Mouse (Mus musculus) stomach, postnatal 0 days (tissue): ENCODE measurements around the gene R3hdm2. TPM values are rescaled to one million over a fixed set of nuclear protein-coding genes. Genes with fewer than 3 reads are reported as not detected.

Experiments
- ATAC-seq: fragments of 200-750 bp; cut with Nextera tagmentation; 2 replicates; pipeline ENCODE4 v1.8.0; 2017; ENCODE audit not compliant: low FRiP score, low TSS enrichment
- DNase-seq: peaks from one replicate; pipeline ENCODE4 v3.0.0-alpha.2; 2016; ENCODE audit warnings: low spot score
- H3K27ac ChIP-seq: fragments of 300-500 bp; sonication (generic); replicated peaks from 2 replicates; pipeline ENCODE4 v1.5.1; 2014; ENCODE audit warnings: mild to moderate bottlenecking, control low read depth
- H3K27me3 ChIP-seq: fragments of 300-500 bp; sonication (generic); 2 replicates; pipeline ENCODE4 v1.6.1; 2014; ENCODE audit warnings: low read length; ENCODE audit not compliant: control insufficient read depth, insufficient read depth
- H3K36me3 ChIP-seq: fragments of 300-500 bp; sonication (generic); 2 replicates; pipeline ENCODE4 v1.6.1; 2014; ENCODE audit warnings: low read length, mixed read lengths; ENCODE audit not compliant: control insufficient read depth, insufficient read depth
- H3K4me1 ChIP-seq: fragments of 300-500 bp; sonication (generic); replicated peaks from 2 replicates; pipeline ENCODE4 v1.6.1; 2014; ENCODE audit warnings: antibody characterized with exemption; ENCODE audit not compliant: control insufficient read depth, insufficient read depth
- H3K4me2 ChIP-seq: fragments of 300-500 bp; sonication (generic); replicated peaks from 2 replicates; pipeline ENCODE4 v1.6.1; 2014; ENCODE audit warnings: low read depth, mild to moderate bottlenecking, control low read depth, moderate library complexity
- H3K4me3 ChIP-seq: fragments of 300-500 bp; sonication (generic); 2 replicates; pipeline ENCODE4 v1.5.1; 2014; ENCODE audit warnings: low read depth, low read length, control low read depth
- H3K9ac ChIP-seq: fragments of 300-500 bp; sonication (generic); 2 replicates; pipeline ENCODE4 v1.6.1; 2014; ENCODE audit warnings: mild to moderate bottlenecking, low read length, control low read depth, mixed read lengths
- H3K9me3 ChIP-seq: fragments of 300-500 bp; sonication (generic); 2 replicates; pipeline ENCODE4 v1.6.1; 2016; ENCODE audit warnings: low read length; ENCODE audit not compliant: control insufficient read depth
- CTCF ChIP-seq: IDR thresholded peaks from 2 replicates; pipeline ENCODE4 v1.5.1; 2016; ENCODE audit warnings: antibody characterized with exemption, low read depth, mild to moderate bottlenecking, moderate library complexity
- EP300 ChIP-seq: optimal IDR thresholded peaks from 2 replicates; pipeline ENCODE3; 2016; ENCODE audit warnings: antibody characterized with exemption
- WGBS: fragments of 180-500 bp; shearing (Covaris S2); extraction: QIAGEN DNeasy Blood & Tissue Kit; methylation state at CpG from one replicate; pipeline ENCODE4 v1.1.7; 2014; 5-methylcytosine and 5-hydroxymethylcytosine counted together
- polyA plus RNA-seq: library from polyadenylated mRNA; unstranded; fragments of >200 nt; fragmentation: Nextera tagmentation; extraction: Ambion mirVana; gene quantifications from 2 replicates; pipeline ENCODE4 v1.2.1, GENCODE M21; 2015

R3hdm2 gene
- polyA plus RNA-seq, 1 experiment from 2014 or later, result 17.6 TPM

- no peaks in the 10 kb centered on the region for H3K4me1 ChIP-seq
- ATAC-seq, result no peak
- DNase-seq, result no peak
- 92% methylated on average over 8 of the region's 8 CpGs for WGBS
- no peak overlapping the region for H3K9ac ChIP-seq
- TF ChIP-seq EP300, result no peak
- no peak for TF ChIP-seq CTCF
- peaks cover 37% of the 10 kb centered on the region for H3K36me3 ChIP-seq
- no peak overlapping the region for H3K4me3 ChIP-seq
- no peak overlapping the region for H3K27ac ChIP-seq
- H3K9me3 ChIP-seq, result no peaks in the 10 kb centered on the region
- H3K27me3 ChIP-seq, result peaks cover under 1% of the 10 kb centered on the region; the same call in 1 of the 2 replicates
- no peak overlapping the region for H3K4me2 ChIP-seq
Observed at GRCm38 (mm10) chr10:127541510-127541909, 161.4 kb downstream of the R3hdm2 start.

GRCm38 (mm10) chr10:127542084-127542483 lies 162.0 kb downstream of the R3hdm2 start:
- WGBS, result 87% methylated on average over 13 of the region's 13 CpGs

GRCm38 (mm10) chr10:127542720-127543119 lies 162.6 kb downstream of the R3hdm2 start:
- DNase-seq (no peak), ATAC-seq (no peak)
- H3K27me3 ChIP-seq, result no peaks in the 10 kb centered on the region
- H3K4me3 ChIP-seq, result no peak overlapping the region
- no peak for TF ChIP-seq CTCF
- no peak for TF ChIP-seq EP300
- H3K9me3 ChIP-seq, result no peaks in the 10 kb centered on the region
- no peak overlapping the region for H3K9ac ChIP-seq
- H3K36me3 ChIP-seq, result peaks cover 47% of the 10 kb centered on the region
- WGBS, result 63% methylated on average over 6 of the region's 6 CpGs
- H3K27ac ChIP-seq, result no peak overlapping the region
- no peaks in the 10 kb centered on the region for H3K4me1 ChIP-seq
- H3K4me2 ChIP-seq, result no peak overlapping the region

More at GRCm38 (mm10) chr10:127542084-127542483, 162.0 kb downstream of the R3hdm2 start:
- Histone ChIP-seq H3K9ac (no peak overlapping the region), H3K36me3 (peaks cover 41% of the 10 kb centered on the region), H3K4me1 (no peaks in the 10 kb centered on the region), H3K27me3 (no peaks in the 10 kb centered on the region), H3K4me3 (no peak overlapping the region), H3K9me3 (no peaks in the 10 kb centered on the region), H3K27ac (no peak overlapping the region), H3K4me2 (no peak overlapping the region)
- no peak for DNase-seq
- TF ChIP-seq CTCF, result no peak
- TF ChIP-seq EP300, result no peak
- no peak for ATAC-seq

- Histone ChIP-seq H3K4me1 (no peaks in the 10 kb centered on the region), H3K4me2 (no peak overlapping the region), H3K4me3 (no peak overlapping the region), H3K9ac (no peak overlapping the region), H3K9me3 (no peaks in the 10 kb centered on the region), H3K27me3 (no peaks in the 10 kb centered on the region), H3K27ac (no peak overlapping the region), H3K36me3 (peaks cover 47% of the 10 kb centered on the region)
- DNase-seq (no peak), ATAC-seq (no peak)
- WGBS, result 55% methylated on average over 3 of the region's 3 CpGs
- TF ChIP-seq EP300, result no peak
- no peak for TF ChIP-seq CTCF
Observed at GRCm38 (mm10) chr10:127543916-127544315, 163.8 kb downstream of the R3hdm2 start.

- H3K9me3 ChIP-seq, result no peaks in the 10 kb centered on the region
- H3K27ac ChIP-seq, result no peak overlapping the region
- no peak overlapping the region for H3K4me2 ChIP-seq
- no peak overlapping the region for H3K9ac ChIP-seq
- no peaks in the 10 kb centered on the region for H3K27me3 ChIP-seq
- DNase-seq (no peak), ATAC-seq (no peak)
- TF ChIP-seq EP300, result no peak
- no peak for TF ChIP-seq CTCF
- peaks cover 46% of the 10 kb centered on the region for H3K36me3 ChIP-seq
- H3K4me3 ChIP-seq, result no peak overlapping the region
- H3K4me1 ChIP-seq, result no peaks in the 10 kb centered on the region
- WGBS, result 86% methylated on average over 20 of the region's 20 CpGs
Observed at GRCm38 (mm10) chr10:127544375-127544774, 164.2 kb downstream of the R3hdm2 start.

GRCm38 (mm10) chr10:127546505-127546904 lies 166.4 kb downstream of the R3hdm2 start:
- 89% methylated on average over 7 of the region's 7 CpGs for WGBS
- Histone ChIP-seq H3K9ac (no peak overlapping the region), H3K4me3 (no peak overlapping the region), H3K36me3 (peaks cover 46% of the 10 kb centered on the region), H3K4me2 (no peak overlapping the region), H3K4me1 (no peaks in the 10 kb centered on the region), H3K27ac (no peak overlapping the region), H3K27me3 (no peaks in the 10 kb centered on the region), H3K9me3 (no peaks in the 10 kb centered on the region)
- DNase-seq (no peak), ATAC-seq (no peak)
- TF ChIP-seq CTCF (peak; percentile 66), EP300 (no peak)
